16 mouse cellular contexts compared by ENCODE assay signal in the genomic region with DNA sequence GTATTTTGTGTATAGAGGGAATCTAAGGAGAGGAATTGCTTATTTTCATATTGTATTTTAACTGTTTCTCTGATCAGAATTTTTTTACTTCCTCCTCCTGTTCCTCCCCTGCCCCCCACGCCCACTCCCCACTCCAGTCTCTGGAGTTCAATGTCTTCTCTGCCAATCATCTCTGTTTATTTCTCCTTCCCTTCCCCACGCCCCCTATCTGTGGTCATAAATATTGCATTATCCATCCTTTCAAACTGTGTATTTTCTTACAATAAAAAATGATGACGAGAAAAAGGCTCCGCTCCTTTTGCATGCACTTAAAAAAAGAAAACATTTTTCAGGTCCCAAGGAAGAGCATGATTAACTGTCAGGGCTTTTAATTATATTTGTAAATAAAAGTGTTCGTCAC. TPM values are rescaled to one million over a fixed set of nuclear protein-coding genes. Genes with fewer than 3 reads are reported as not detected.
A peak's percentile ranks its signal among the peaks of the same experiment; 100 is the strongest.
DNase-seq lines count a peak whose midpoint lies in the region; TF ChIP-seq lines count a peak whose summit lies in the region.
"Had no signal": no experiment of that assay in that cellular context is flagged by ENCODE, and none has a peak within 500 bp of the region (broad histone marks: within the 10 kb centered on the region; RNA-seq: fewer than 3 reads in every experiment).

No protein-coding gene starts in this region.

- WGBS in cerebellum, adult 2 months = 63% methylated on average over 5 of the region's 5 CpGs
- 62% methylated on average over 5 of the region's 5 CpGs for WGBS in kidney, adult 2 months

- TF ChIP-seq POLR2A in cerebellum, adult 2 months (IDR thresholded peaks at IDR 0.05; ENCODE audit: borderline replicate concordance, insufficient read depth, low read length) = no peak
- no peak for TF ChIP-seq POLR2A in kidney, adult 2 months (IDR thresholded peaks at IDR 0.05; ENCODE audit: low read depth, low read length)

- peaks cover 15% of the 10 kb centered on the region for H3K4me1 ChIP-seq in cerebellum, adult 2 months (ENCODE audit: control insufficient read depth, insufficient read depth, low read length)
- peaks cover 7% of the 10 kb centered on the region; the same call in 1 of the 2 replicates for H3K4me1 ChIP-seq in kidney, adult 2 months (ENCODE audit: control insufficient read depth, insufficient read depth, low read length)
- H3K4me1 ChIP-seq: embryonic facial prominence, embryonic 12.5 days; intestine, embryonic 15.5 days; limb, embryonic 12.5 days; midbrain, embryonic 15.5 days had no signal

- H3K4me3 ChIP-seq in cerebellum, adult 2 months (replicated peaks; ENCODE audit: insufficient read depth, low read depth, low read length) = no peak overlapping the region
- no peak overlapping the region for H3K4me3 ChIP-seq in kidney, adult 2 months (ENCODE audit: insufficient read depth, low read depth, low read length)
- H3K4me3 ChIP-seq: embryonic facial prominence, embryonic 12.5 days; intestine, embryonic 15.5 days; limb, embryonic 12.5 days; midbrain, embryonic 15.5 days had no signal

- no peak overlapping the region for H3K27ac ChIP-seq in cerebellum, adult 2 months (ENCODE audit: insufficient read depth, low read length)
- no peak overlapping the region for H3K27ac ChIP-seq in kidney, adult 2 months (ENCODE audit: insufficient read depth, low read depth, low read length)
- H3K27ac ChIP-seq: embryonic facial prominence, embryonic 12.5 days; intestine, embryonic 15.5 days; limb, embryonic 12.5 days; midbrain, embryonic 15.5 days had no signal

- H3K36me3 ChIP-seq in kidney, adult 2 months (ENCODE audit: control insufficient read depth, insufficient read depth, low read length) = no peaks in the 10 kb centered on the region
- H3K36me3 ChIP-seq: intestine, embryonic 15.5 days; midbrain, embryonic 15.5 days had no signal

- TF ChIP-seq CTCF in cerebellum, adult 2 months (IDR thresholded peaks at IDR 0.05; ENCODE audit: borderline replicate concordance, insufficient read depth, low read depth, low read length) = peak; percentile 6; the same call in 1 of the 2 replicates
- 0 out of 2 replicates have a peak, but pooled peaks have one; percentile 1 for TF ChIP-seq CTCF in kidney, adult 2 months (conservative IDR thresholded peaks at IDR 0.05; ENCODE audit: insufficient read depth, insufficient read length, low read depth, low read length)

- H3K27me3 ChIP-seq in cerebellum, adult 2 months (ENCODE audit: control insufficient read depth, insufficient read depth, low read length) = no peaks in the 10 kb centered on the region
- H3K27me3 ChIP-seq in kidney, adult 2 months (replicated peaks; ENCODE audit: control insufficient read depth, insufficient read depth, low read length) = no peaks in the 10 kb centered on the region
- H3K27me3 ChIP-seq: embryonic facial prominence, embryonic 12.5 days; intestine, embryonic 15.5 days; limb, embryonic 12.5 days; midbrain, embryonic 15.5 days had no signal

- no peak for DNase-seq in cerebellum, adult 2 months
- DNase-seq in cerebellum, adult 18-20 months = no peak
- no peak for DNase-seq in kidney, adult 2 months
- no peak for DNase-seq in kidney, postnatal 25 days
- DNase-seq in 3T3-L1 (ENCODE audit: low read depth, low spot score) = peak; percentile 57
- DNase-seq in embryo, embryonic 11 days = peak; percentile 23
- no peak for DNase-seq in kidney, postnatal 4 days
- no peak for DNase-seq in right cerebral cortex, postnatal 36 days (ENCODE audit: low spot score in 2 of 2)
- DNase-seq: adrenal gland, postnatal 25 days; gastrocnemius, postnatal 25 days; layer of hippocampus, adult 9-11 months; lung, postnatal 10 days had no signal

RNA-seq across cellular contexts. Expression of gene Pebp1, which starts 12.6 kb away (rescaled TPM):
- polyA plus RNA-seq in cerebellum, adult 2 months (2012; rRNA removed) = 792 and 833 TPM in 2 replicates
- 909 and 1,151 TPM in 2 replicates for polyA plus RNA-seq in kidney, adult 2 months (2012; rRNA removed)

RNA-seq across cellular contexts. Expression of gene Vsig10, which starts 44.1 kb away (rescaled TPM):
- polyA plus RNA-seq in cerebellum, adult 2 months (2012; rRNA removed) = 3.7 and 3.9 TPM in 2 replicates
- 17.2 and 20.8 TPM in 2 replicates for polyA plus RNA-seq in kidney, adult 2 months (2012; rRNA removed)

Comparison
In these comparisons a context has a peak if more than half of its experiments do, and no peak if none do; other contexts are left out.
1. DNase-seq: peak in 3T3-L1 (single experiment) and embryo, embryonic 11 days (single experiment); none in cerebellum, adult 2 months (0 of 2), cerebellum, adult 18-20 months (0 of 2), kidney, adult 2 months (single experiment), kidney, postnatal 25 days (0 of 2), kidney, postnatal 4 days (0 of 2) and right cerebral cortex, postnatal 36 days (0 of 2).